Mouse (Mus musculus): ENCODE data around the gene Sema3e. TPM values are rescaled to one million over a fixed set of nuclear protein-coding genes. Genes with fewer than 3 reads are reported as not detected.

The Sema3e gene
- total and polyA plus RNA-seq, 2 experiments from 2014 or later, result 3.5 to 3.6 TPM

DNA sequence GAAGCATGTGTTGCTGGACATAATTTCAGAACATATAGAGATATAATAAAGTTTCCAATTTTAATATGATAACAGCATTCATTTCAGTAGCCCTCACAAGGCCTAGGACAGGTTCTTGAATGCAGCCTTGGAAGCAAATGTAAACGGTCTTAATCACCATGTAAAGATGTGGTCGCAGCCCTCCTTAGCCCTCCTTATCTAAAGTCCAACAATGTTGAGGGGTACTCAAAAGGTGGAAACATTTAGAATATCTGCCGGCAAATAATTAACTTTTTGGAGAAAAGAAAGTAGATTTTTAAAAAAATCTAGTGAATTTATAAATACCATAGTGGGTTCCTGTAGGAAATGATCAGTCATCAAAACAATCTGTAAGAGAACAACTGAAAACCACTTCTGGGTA, 73.6 kb downstream of the Sema3e start:
- Histone ChIP-seq H3K4me1 (ENCODE audit: insufficient read depth, low read length) (no peaks in the 10 kb centered on the region), H3K27me3 (ENCODE audit: insufficient read depth, low read length) (no peaks in the 10 kb centered on the region), H3K36me3 (ENCODE audit: insufficient read depth, low read length) (no peaks in the 10 kb centered on the region), H3K27ac (no peak overlapping the region), H3K9me3 (ENCODE audit: low read length) (no peaks in the 10 kb centered on the region), H3K9ac (replicated peaks; ENCODE audit: low read length) (no peak overlapping the region), H3K4me3 (ENCODE audit: low read length) (no peak overlapping the region), H3K4me2 (ENCODE audit: low read depth, low read length) (no peak overlapping the region)
- 90% methylated on average over 3 of the region's 3 CpGs for WGBS
- no peak for DNase-seq (ENCODE audit: low spot score)
- TF ChIP-seq CTCF (IDR thresholded peaks at IDR 0.05; ENCODE audit: low read depth), result no peak
- ATAC-seq, result no peak

DNA sequence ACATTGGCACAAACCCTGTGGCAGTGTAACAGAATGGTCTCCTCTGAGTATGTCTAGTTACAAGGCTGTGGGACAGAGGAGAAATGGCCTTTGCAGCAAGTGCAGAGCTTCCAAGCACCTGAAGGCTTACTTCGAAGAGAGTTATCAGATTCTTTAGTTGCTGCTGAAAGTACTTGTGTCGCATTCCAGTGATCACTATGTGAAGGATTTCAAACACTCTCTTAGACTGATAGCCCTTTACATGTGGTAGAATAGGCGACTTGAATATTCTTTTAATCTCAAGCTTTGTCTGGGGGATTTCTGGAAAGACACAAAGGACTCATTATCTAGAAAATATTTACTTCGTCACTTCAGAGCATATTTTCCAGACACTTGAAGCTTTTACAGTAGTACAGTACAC, 82.3 kb downstream of the Sema3e start:
- Histone ChIP-seq H3K4me3 (ENCODE audit: low read length) (no peak overlapping the region), H3K9ac (replicated peaks; ENCODE audit: low read length) (no peak overlapping the region), H3K4me2 (ENCODE audit: low read depth, low read length) (no peak overlapping the region), H3K4me1 (ENCODE audit: insufficient read depth, low read length) (no peaks in the 10 kb centered on the region), H3K36me3 (ENCODE audit: insufficient read depth, low read length) (no peaks in the 10 kb centered on the region), H3K27me3 (ENCODE audit: insufficient read depth, low read length) (no peaks in the 10 kb centered on the region), H3K9me3 (ENCODE audit: low read length) (no peaks in the 10 kb centered on the region), H3K27ac (no peak overlapping the region)
- 82% methylated on average over 4 of the region's 4 CpGs for WGBS
- ATAC-seq, result no peak
- no peak for TF ChIP-seq CTCF (IDR thresholded peaks at IDR 0.05; ENCODE audit: low read depth)
- no peak for DNase-seq (ENCODE audit: low spot score)

DNA sequence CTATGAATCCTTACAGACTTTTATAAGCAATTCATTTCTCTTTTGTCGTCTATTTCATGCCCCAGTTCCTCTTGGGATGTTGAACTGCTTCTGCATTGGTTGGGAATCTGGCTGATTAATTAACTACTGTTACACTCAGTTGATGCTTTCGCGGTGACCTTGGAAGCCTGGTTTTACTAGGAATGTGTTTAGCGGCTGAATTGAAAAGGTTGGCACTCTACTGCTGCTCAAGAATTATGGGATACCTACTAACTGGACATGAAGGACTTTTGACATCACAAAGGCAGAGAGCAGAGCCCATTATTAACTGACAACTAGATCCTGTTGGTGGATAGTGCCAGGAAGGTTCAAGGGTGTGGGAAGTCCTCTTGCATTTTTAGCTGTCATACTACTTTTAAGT, 83.9 kb downstream of the Sema3e start:
- Histone ChIP-seq H3K27ac (no peak overlapping the region), H3K27me3 (ENCODE audit: insufficient read depth, low read length) (no peaks in the 10 kb centered on the region), H3K4me2 (ENCODE audit: low read depth, low read length) (no peak overlapping the region), H3K9me3 (ENCODE audit: low read length) (no peaks in the 10 kb centered on the region), H3K9ac (replicated peaks; ENCODE audit: low read length) (no peak overlapping the region), H3K4me1 (ENCODE audit: insufficient read depth, low read length) (no peaks in the 10 kb centered on the region), H3K36me3 (ENCODE audit: insufficient read depth, low read length) (no peaks in the 10 kb centered on the region), H3K4me3 (ENCODE audit: low read length) (no peak overlapping the region)
- ATAC-seq (no peak), DNase-seq (ENCODE audit: low spot score) (no peak)
- 57% methylated on average over 4 of the region's 4 CpGs for WGBS
- TF ChIP-seq CTCF (IDR thresholded peaks at IDR 0.05; ENCODE audit: low read depth), result no peak

DNA sequence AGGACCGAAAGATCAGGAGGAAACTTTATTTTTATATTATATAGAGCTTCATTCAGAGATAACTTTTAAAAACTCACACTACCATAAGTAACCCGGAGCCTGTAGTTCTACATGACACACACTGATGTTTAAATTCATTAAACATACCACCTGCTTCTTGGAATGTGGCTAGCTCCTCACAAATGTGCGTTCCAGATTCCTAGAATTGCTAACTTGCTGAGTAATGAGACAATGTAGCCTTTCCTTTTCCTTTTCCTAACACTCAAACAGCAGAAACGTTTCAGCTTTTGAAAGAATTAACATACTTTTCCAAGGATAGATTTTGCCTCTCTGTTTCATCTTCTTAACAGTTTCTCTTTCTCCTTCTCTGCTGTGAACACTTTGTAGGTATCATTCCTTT, 86.3 kb downstream of the Sema3e start:
- H3K36me3 ChIP-seq (ENCODE audit: insufficient read depth, low read length), result no peaks in the 10 kb centered on the region
- H3K27me3 ChIP-seq (ENCODE audit: insufficient read depth, low read length), result no peaks in the 10 kb centered on the region
- no peak for TF ChIP-seq CTCF (IDR thresholded peaks at IDR 0.05; ENCODE audit: low read depth)
- ATAC-seq (no peak), DNase-seq (ENCODE audit: low spot score) (no peak)
- no peak overlapping the region for H3K4me2 ChIP-seq (ENCODE audit: low read depth, low read length)
- WGBS, result 74% methylated on average over 4 of the region's 4 CpGs
- H3K4me3 ChIP-seq (ENCODE audit: low read length), result no peak overlapping the region
- no peak overlapping the region for H3K9ac ChIP-seq (replicated peaks; ENCODE audit: low read length)
- no peak overlapping the region for H3K27ac ChIP-seq
- no peaks in the 10 kb centered on the region for H3K9me3 ChIP-seq (ENCODE audit: low read length)
- no peaks in the 10 kb centered on the region for H3K4me1 ChIP-seq (ENCODE audit: insufficient read depth, low read length)

DNA sequence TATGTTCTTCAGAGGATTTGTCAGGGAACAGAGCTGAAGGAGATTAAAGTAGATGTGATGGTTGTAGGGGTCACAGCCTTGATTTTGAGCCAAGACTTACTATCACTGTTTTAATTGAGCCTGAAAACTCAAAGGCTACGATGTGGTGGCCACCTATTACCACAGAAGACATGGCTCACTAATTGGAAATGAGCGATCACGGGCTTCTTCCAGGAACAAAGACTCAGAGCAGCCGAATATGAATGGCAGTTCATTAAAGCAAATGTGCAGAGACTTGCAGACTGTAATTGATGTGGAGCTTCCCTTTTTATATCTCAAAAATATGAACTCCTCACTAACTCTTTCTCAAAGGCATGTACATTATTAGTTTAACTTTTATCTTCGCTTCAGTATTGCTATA, 96.8 kb downstream of the Sema3e start:
- no peak overlapping the region for H3K9ac ChIP-seq (replicated peaks; ENCODE audit: low read length)
- WGBS, result 69% methylated on average over 5 of the region's 5 CpGs
- no peak overlapping the region for H3K4me3 ChIP-seq (ENCODE audit: low read length)
- H3K4me2 ChIP-seq (ENCODE audit: low read depth, low read length), result no peak overlapping the region
- H3K36me3 ChIP-seq (ENCODE audit: insufficient read depth, low read length), result no peaks in the 10 kb centered on the region
- H3K9me3 ChIP-seq (ENCODE audit: low read length), result no peaks in the 10 kb centered on the region
- H3K27me3 ChIP-seq (ENCODE audit: insufficient read depth, low read length), result no peaks in the 10 kb centered on the region
- TF ChIP-seq CTCF (IDR thresholded peaks at IDR 0.05; ENCODE audit: low read depth), result no peak
- no peak for ATAC-seq
- no peak for DNase-seq (ENCODE audit: low spot score)
- H3K4me1 ChIP-seq (ENCODE audit: insufficient read depth, low read length), result no peaks in the 10 kb centered on the region
- H3K27ac ChIP-seq, result no peak overlapping the region

DNA sequence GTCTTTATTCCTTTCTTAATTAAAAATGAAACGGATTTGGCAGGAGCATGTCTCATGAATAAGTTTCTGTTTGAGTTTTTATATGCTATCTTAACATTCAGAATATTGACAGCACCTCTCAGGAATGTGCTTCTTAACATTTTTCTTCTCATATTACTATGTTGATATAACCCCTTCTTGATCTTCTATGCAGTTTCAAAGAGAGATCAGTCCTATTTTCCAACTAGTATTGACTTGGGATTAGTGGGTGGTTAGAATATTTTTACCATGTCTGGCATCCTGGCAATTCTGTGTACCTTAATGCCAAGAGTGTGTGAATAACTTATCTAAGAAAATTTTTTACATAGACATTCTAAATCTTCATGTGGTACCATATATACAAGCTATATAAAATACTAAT, 101.5 kb downstream of the Sema3e start:
- H3K4me2 ChIP-seq (ENCODE audit: low read depth, low read length), result no peak overlapping the region
- H3K27me3 ChIP-seq (ENCODE audit: insufficient read depth, low read length), result no peaks in the 10 kb centered on the region
- H3K4me3 ChIP-seq (ENCODE audit: low read length), result no peak overlapping the region
- no peaks in the 10 kb centered on the region for H3K9me3 ChIP-seq (ENCODE audit: low read length)
- DNase-seq (ENCODE audit: low spot score), result no peak
- no peaks in the 10 kb centered on the region for H3K36me3 ChIP-seq (ENCODE audit: insufficient read depth, low read length)
- no peaks in the 10 kb centered on the region for H3K4me1 ChIP-seq (ENCODE audit: insufficient read depth, low read length)
- H3K9ac ChIP-seq (replicated peaks; ENCODE audit: low read length), result no peak overlapping the region
- no peak overlapping the region for H3K27ac ChIP-seq
- no peak for TF ChIP-seq CTCF (IDR thresholded peaks at IDR 0.05; ENCODE audit: low read depth)
- WGBS, result 74% methylated on average over 1 of the region's 1 CpGs
- no peak for ATAC-seq

DNA sequence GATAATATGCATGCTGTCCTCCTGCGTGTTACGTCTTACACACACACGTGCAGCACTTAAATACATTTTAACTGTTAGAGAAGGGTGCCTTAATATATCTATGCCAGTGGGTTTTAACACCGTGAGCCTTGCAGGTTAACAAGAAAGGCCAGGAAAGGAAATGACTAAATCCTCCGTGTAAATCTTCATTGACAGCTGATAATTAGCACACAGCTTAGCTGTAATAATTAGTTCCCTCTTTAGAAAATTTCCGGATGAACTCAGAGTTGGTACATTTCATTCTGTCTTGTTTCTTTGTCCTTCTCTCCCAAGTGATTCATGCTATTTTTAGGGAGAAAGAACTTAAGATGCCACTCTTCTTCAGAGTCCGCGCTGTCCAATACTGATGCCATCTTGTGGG, 110.9 kb downstream of the Sema3e start:
- TF ChIP-seq CTCF (IDR thresholded peaks at IDR 0.05; ENCODE audit: low read depth), result no peak
- no peak for ATAC-seq
- no peak overlapping the region for H3K4me2 ChIP-seq (ENCODE audit: low read depth, low read length)

More for the DNA sequence above, 110.9 kb downstream of the Sema3e start:
- Histone ChIP-seq H3K27me3 (ENCODE audit: insufficient read depth, low read length) (no peaks in the 10 kb centered on the region), H3K9ac (replicated peaks; ENCODE audit: low read length) (no peak overlapping the region), H3K4me3 (ENCODE audit: low read length) (no peak overlapping the region), H3K27ac (no peak overlapping the region), H3K9me3 (ENCODE audit: low read length) (no peaks in the 10 kb centered on the region), H3K36me3 (ENCODE audit: insufficient read depth, low read length) (no peaks in the 10 kb centered on the region), H3K4me1 (ENCODE audit: insufficient read depth, low read length) (no peaks in the 10 kb centered on the region)
- no peak for DNase-seq (ENCODE audit: low spot score)
- WGBS, result 75% methylated on average over 8 of the region's 8 CpGs
